Mouse (Mus musculus) A20 (cell line): ENCODE measurements at regions not wholly inside any gene's neighbourhood (a gene's known extent, or its start where the extent isn't known, plus 50 kb on each side); places are given as distances from the start of the nearest gene placed in this dataset.

Experiments
- DNase-seq: peaks from one replicate; pipeline ENCODE4 v3.0.0-alpha.2; 2011; ENCODE audit warnings: low read depth, low spot score

DNA sequence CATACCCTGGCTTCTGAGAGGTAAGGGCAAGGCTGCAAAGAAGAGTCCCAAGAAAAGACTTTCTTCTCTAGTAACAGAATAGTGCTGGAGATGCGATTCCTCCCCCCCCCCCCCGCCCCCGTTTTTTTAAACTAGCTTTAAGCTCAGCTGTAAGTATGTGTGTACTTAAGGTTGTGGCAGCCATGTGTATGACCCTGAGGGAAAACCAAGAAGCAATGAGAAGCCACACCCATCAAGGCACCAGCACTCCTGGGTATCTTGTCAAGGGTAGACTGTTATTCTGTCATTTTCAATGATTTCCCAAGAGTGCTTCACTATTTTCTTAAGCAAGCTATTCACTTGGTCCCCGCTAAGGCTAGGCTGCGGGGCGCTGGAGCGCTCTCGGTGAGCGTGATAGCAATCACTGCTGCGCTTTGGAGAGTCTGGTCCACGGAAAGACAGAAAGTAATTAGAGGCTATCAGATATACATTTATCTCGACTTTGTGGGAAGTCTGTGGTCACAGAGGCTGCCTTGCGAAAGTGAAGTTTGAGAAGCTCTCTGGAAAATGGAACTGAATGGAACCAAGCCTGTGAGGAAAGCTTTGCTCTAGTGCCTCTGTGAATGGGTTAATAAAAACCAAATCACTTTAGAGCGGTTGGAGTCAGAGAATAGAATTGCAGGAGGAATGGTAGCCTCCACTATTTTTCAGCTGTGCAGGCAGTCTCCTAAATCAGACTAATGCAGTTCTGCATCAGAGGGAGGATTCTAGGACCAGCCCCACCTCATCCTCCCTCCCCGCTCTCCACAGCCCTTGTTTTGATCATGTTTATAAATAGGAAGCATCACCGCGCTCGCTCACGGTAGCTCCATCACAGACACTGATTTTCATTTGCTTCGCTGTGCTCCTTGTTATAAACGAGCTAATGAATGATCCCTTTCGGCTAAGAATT lies 114.8 kb upstream of the Bmp2 start:
- DNase-seq = no peak

DNA sequence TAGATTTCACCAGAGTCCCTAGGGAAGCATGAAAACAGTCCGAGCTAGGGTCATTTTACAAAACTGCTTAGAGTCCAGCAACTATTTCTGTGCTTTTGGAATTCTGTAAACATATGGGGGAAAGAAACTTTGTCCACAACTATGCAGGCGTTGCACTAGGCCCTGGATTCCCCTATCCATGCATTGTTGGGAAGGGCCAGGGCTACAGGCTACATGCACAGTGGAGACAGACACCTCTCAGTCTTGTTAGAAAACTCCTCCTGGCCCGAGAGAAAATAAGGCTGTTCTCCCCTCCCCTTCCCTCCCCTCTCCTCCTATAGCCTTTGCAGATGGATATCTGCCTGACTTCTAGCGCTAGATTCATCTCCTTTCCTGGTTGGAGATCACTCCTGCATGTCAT lies 113.9 kb upstream of the Bmp2 start:
- DNase-seq = no peak

DNA sequence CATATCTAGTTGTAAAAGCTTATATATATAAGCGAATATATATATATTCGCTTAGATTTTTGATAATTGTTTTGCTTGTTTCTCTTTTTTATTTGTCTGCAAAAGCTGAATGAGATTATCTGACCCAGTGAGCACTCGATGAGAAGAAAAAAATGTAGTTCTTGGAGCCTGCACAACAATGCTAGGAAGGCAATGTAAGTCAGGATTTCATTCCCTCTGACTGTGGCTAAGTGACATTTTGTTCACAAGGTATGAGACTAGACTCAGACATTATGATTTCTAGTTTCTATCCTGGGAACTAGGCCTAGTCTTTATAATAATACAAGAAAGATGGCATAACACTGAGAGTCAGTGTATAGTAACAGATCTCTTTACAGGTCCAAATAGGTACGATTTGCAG lies 108.9 kb upstream of the Bmp2 start:
- no peak for DNase-seq

GRCm38 (mm10) chr2:133443490-133443889 lies 108.5 kb upstream of the Bmp2 start:
- DNase-seq = no peak

- no peak for DNase-seq
Observed at GRCm38 (mm10) chr2:133452947-133453346, 99.0 kb upstream of the Bmp2 start.

DNA sequence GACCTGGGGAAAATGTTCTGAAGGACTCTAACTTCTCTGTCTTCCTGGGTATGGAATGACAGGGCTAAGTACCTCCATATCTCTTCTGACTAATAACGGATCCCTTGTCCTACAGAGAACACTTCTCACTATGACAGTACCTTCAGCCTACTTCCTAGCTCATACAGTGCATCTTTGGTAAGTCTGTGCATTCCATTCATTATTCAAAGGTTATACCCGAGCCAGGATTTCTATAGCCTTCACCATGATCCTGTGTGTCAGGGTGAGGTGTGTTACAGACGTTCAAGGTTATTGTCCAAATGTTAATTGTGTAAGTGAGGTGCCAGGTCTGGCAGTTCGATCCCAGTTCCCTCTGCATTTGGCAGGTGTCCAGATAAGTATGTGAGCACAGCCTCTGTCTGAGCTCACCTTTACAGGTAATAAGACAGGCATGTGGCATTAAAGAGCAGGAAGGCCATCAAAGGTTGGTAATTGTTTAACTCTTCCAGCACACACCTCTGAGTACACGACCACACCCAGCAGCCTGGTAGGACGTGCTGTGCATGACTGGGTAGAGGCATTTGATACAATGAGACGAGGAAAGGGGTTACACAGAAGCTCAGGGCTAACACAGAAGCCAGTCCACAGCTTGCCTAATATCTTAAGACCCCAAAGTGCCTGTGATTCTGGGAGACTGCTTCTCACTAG lies 96.3 kb upstream of the Bmp2 start:
- no peak for DNase-seq

DNA sequence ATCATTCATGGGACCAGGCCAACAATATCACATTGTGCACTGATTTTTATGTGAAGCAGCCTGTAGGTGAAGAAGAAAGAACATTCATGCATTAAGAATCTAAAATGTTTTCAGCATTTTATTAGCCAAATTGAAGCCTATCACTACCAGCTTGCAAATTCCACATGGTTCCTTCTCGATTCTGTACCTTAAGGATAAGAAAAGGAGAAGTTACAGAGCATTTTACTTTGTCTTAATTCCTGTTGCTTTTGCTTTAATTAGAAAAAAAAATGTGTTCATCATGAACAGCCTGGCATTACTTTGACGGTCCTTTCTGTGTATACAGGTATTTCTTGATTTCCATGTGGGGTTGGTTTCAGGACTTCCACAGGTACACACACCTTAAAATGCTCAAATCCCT lies 95.2 kb upstream of the Bmp2 start:
- no peak for DNase-seq

GRCm38 (mm10) chr2:133458735-133459134 lies 93.2 kb upstream of the Bmp2 start:
- DNase-seq = no peak

DNA sequence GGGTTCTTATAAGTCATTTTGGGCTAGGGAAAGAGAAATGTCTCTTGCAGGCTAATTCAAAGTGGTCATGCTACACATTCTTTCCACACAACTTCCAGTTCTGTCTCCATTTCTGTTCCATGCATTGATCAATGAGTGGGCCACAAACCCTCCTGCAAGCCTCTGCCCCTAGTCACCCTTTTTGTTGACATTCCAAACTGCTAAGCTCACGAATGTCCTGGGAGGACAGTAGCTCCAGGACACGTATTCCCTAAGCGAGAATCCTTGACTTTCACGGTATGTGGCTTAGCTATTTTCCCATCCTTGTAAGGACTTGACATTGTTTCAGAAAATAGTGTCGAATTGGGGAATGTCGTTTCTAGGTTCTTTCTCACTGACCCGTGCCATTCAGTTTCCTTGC lies 91.1 kb upstream of the Bmp2 start:
- no peak for DNase-seq

DNA sequence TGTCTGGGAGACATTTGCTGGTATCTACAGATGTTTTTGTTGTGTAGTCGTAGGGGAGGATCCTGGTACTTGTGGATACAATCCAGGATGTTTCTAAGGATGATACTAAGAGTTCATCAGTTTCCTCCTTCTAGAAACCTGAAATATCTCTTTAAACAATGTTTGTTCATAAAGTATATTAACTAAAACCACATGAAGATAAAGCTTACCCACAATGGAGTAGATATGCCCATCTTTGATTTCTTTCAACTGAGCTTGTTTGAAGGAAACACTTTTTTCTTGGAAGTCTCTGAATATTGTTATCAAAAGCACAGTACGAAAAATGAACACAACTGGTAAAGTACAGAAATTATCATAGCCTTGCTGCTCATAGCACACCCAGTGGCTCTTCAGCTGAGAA lies 89.6 kb upstream of the Bmp2 start:
- DNase-seq = no peak

DNA sequence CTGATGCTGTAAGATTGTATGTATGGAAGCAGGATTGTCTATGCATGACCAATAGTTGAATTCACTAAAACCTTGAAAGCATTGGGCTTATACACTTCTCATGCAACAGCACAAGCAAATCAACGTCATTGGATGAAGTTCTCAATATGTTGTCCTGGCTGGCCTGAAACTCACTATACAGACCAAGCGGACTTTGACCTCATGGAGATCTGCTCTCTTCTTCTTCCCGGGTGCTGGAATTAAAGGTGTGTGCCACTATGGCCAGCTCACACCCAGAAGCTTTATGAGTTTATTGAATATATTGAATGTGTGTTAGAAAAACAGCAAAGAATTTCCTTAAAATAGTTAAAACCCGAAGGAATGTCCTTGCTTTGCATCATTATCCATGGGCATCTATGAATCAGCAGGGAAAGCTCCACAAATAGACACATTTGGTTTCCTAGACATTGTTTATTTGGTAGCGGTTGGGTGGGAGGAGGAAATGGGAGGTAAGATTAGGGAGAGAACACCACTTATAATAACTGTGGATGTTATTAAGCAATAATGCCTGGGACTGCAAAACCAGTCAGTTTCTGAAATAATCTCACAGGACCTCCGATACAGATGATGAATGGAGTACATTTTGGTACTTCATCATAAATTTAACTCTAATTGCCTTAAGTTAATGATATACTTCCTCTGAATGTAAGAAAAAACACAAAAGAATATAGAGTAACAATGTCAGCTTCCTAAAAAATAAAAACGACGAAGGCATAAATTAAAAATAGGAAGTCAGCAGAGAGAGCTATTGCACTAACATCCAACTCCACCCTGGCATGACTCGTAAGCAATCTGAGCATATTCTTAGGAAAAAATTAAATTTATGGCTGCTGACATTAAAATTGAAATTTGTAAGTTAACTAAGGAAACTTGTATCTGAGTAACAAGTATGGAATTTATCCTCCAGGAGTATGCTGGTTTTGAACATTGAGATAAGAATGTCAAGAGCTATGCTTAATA lies 84.5 kb upstream of the Bmp2 start:
- no peak for DNase-seq

GRCm38 (mm10) chr2:133472966-133473744 lies 78.8 kb upstream of the Bmp2 start:
- DNase-seq = no peak

GRCm38 (mm10) chr2:133474174-133474573 lies 77.8 kb upstream of the Bmp2 start:
- no peak for DNase-seq

GRCm38 (mm10) chr2:133480870-133481269 lies 71.1 kb upstream of the Bmp2 start:
- DNase-seq = no peak

GRCm38 (mm10) chr2:133481305-133481704 lies 70.7 kb upstream of the Bmp2 start:
- no peak for DNase-seq

DNA sequence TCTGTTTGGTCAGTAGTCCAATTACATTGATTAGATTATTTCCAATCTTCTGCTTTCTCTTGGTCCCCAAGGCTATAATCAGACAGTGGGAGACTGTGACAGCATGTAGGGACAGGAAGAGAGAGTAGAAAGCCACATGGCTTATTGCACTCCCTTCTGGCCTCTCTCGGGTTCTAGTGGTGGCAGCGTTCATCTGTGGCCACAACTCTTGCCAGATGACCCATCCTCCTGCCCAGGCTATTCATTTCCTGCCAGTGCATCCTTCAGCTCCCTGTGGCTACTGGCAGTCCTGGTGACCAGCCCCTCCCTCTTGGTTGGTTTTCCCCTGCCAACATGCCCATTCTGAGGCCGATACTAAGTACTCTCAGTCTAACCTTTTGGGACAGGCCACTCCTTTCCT lies 70.2 kb upstream of the Bmp2 start:
- no peak for DNase-seq

- DNase-seq = no peak
Observed at GRCm38 (mm10) chr2:133495443-133495842, 56.5 kb upstream of the Bmp2 start.

DNA sequence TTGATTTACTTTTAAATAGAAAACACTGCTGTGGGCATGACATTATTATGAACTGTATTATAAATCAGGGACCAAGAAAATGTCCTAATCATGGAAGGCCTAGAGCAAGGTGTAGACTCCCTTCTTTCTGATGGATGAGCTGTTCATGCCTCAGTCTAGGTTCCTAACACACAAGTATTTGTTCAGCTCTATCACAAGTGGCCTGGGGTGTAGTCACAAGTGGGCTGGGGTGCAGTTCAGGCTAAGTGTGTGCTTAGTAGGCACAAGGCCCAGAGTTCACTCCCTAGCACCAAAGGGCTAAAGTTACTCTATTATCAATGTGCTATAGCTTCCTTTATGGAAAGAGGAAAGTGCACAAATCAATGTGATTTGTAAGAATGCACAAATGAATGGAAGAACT lies 55.6 kb upstream of the Bmp2 start:
- no peak for DNase-seq

GRCm38 (mm10) chr2:133497071-133497470 lies 54.9 kb upstream of the Bmp2 start:
- DNase-seq = no peak

- no peak for DNase-seq
Observed at GRCm38 (mm10) chr2:133497541-133498185, 54.3 kb upstream of the Bmp2 start.

DNA sequence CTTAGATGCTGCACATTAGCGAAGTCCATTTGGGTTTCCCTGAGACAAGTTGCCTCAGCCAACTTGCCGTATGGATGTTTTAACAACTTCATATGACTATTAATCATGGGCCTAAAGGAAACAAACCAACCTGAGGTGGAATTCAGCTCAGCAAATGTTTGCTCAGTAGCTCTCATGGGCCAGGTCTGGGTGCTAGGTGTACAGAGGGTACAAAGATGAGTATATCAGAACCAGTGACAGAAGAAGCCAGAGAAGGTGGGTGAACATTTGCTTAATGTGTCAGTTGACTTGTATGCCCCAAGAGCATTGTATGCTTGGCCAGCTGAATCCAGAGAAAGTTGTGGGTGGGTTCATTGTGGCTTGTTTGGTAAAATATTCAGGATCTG lies 53.8 kb upstream of the Bmp2 start:
- no peak for DNase-seq
